Mouse (Mus musculus) megakaryocyte-erythroid progenitor cell, adult 5 weeks (primary cell): ENCODE results near the gene Ush2a. TPM values are rescaled to one million over a fixed set of nuclear protein-coding genes. Genes with fewer than 3 reads are reported as not detected.

Source experiments
- polyA plus RNA-seq: library from polyadenylated mRNA; stranded (reverse); fragments of >175 nt; gene quantifications from 2 replicates; pipeline ENCODE4 v1.2.3, GENCODE M21; 2012

Ush2a gene
- not detected in 2 replicates for polyA plus RNA-seq

GRCm38 (mm10) chr1:188261903-188262682, at the start of gene Ush2a:
Gene Ush2a, plus strand, starts transcription at chr1:188262023.

GRCm38 (mm10) chr1:189007239-189007979, 745.6 kb downstream of the Ush2a start, which contains the start of gene Kctd3:
Gene Kctd3, minus strand, starts transcription at chr1:189007841.

